Mouse (Mus musculus): ENCODE results near the gene Rnf32.

The Rnf32 gene

GRCm38 (mm10) chr5:29195570-29196263, at the start of gene Rnf32:
Gene Rnf32 (plus strand): TSS chr5:29195992.
- DNase-seq (ENCODE audit: low spot score), result peak; percentile 96

DNA sequence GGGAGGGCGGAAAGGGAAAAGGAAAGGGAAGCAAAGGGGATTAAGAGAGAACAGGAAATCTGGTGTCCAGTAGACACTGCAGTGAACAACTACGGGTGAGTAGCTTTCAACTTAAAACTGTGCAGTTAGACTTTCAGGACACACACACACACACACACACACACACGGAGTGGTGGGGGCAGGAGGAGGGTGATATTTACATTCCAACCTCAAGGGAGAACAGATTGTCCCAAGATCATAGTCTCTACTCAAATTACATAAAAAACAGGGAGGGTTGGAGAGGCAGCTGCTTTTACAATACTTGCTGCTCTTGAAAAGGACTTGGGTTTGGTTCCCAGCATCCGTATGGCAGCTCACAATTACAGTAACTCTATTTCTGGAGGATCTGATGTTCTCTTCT, 45.6 kb upstream of the Rnf32 start:
- DNase-seq (ENCODE audit: low spot score), result no peak

- DNase-seq (ENCODE audit: low spot score), result no peak
Observed at GRCm38 (mm10) chr5:29159849-29160248, 35.9 kb upstream of the Rnf32 start.

GRCm38 (mm10) chr5:29166947-29167346, 28.8 kb upstream of the Rnf32 start:
- DNase-seq (ENCODE audit: low spot score), result no peak

DNA sequence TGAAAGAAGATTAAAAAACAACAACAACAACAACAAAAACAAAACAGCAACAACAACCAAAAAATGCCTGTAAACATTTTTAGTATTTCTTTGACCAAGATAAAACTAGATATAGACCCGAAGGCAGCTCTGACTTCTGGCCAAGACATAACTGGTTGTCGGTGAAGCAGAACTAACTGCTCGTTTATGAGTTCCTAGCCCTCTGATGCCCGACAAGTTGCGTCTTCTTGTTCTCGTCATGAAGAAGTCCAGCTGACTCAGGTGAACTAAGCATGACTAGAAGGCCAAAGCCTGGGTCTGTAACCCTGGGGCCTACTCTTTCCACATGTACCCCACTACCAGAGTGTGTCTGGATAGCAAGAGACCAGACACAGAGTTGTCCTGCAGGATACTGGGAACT, 25.6 kb upstream of the Rnf32 start:
- DNase-seq (ENCODE audit: low spot score), result no peak

DNA sequence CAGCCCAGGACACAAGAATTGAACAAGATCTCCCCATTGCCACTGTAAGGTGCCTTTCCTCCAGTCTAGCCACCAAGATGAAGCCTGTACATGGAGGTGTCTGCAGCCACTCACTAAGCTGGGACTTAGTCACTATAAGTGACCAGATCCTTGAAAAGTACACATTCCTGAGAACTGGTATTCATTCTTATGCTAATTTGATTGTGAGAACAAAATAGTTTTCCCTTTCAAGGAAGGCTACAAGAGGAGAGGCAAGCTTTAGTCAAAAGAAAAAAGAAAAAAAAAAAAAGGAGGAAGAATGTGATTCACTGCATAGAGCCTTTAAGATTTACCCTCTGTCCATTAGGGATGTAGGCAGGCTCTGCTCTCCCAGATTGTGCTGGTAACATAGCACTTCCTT, 24.6 kb upstream of the Rnf32 start:
- DNase-seq (ENCODE audit: low spot score), result no peak

- DNase-seq (ENCODE audit: low spot score), result no peak
Observed at GRCm38 (mm10) chr5:29186798-29187197, 9.0 kb upstream of the Rnf32 start.

DNA sequence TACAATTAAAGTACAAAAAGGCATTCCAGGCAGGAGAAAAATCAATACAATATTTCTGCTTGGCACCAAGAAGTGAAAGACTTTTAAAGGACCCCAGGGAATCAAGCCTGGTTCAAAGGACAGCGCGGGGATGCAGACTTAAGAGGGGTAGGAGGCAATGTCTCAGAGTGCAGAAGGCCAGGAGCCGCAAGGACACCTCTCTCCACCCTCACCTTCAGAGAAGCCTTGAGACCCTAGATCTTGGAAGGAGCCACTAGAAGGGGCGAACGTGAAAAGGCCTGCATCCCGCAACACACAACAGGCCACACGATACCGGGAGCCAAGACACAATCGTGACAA, 592 bp upstream of the Rnf32 start:
- DNase-seq (ENCODE audit: low spot score), result no peak

DNA sequence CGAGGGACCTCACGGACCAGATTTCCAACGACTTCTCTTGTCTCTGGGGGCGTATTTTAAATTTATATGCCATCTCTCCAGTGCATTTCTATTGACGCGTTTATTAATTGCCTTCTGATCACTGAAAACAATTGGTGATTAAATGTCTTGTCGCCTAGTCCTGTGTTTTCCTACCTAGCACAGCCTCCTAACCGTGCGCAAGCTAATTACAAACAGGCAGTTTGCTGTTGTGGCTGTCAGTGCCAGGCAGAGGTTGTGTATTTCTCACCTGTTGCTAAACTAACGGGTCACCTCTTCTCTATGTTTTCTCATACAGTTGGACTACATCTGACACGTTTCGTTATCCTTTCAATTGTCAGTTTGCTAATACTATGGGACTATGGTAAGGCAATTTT, 469 bp downstream of the Rnf32 start:
- no peak for DNase-seq (ENCODE audit: low spot score)

GRCm38 (mm10) chr5:29197187-29197586, 1.4 kb downstream of the Rnf32 start:
- DNase-seq (ENCODE audit: low spot score), result no peak

- no peak for DNase-seq (ENCODE audit: low spot score)
Observed at GRCm38 (mm10) chr5:29198960-29199488, 3.2 kb downstream of the Rnf32 start.

- no peak for DNase-seq (ENCODE audit: low spot score)
Observed at GRCm38 (mm10) chr5:29199868-29200267, 4.1 kb downstream of the Rnf32 start.

DNA sequence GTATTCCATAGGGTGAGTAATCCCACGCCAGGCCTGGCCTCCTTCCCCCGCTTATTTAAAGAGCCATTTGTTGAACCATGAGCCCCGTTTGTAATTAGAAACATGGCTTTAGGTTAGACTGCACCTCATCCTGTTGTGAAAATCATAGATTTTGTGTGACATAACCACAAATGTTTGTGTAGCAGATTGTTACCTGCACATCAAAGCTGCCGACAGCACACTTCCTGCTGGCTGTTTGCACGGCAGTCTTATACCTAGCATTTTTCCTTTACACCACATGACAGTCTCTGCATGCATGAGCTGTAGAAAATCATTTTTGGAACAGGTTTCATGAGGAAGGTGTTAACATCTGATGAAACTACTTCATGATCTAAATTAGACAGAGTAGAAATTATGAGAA, 9.9 kb downstream of the Rnf32 start:
- no peak for DNase-seq (ENCODE audit: low spot score)

GRCm38 (mm10) chr5:29211980-29212555, 16.3 kb downstream of the Rnf32 start:
- DNase-seq (ENCODE audit: low spot score), result no peak

GRCm38 (mm10) chr5:29217997-29218396, 22.2 kb downstream of the Rnf32 start:
- DNase-seq (ENCODE audit: low spot score), result no peak

GRCm38 (mm10) chr5:29224089-29224488, 28.3 kb downstream of the Rnf32 start:
- no peak for DNase-seq (ENCODE audit: low spot score)

- no peak for DNase-seq (ENCODE audit: low spot score)
Observed at GRCm38 (mm10) chr5:29230481-29230880, 34.7 kb downstream of the Rnf32 start.

- DNase-seq (ENCODE audit: low spot score), result no peak
Observed at GRCm38 (mm10) chr5:29238379-29238778, 42.6 kb downstream of the Rnf32 start.

GRCm38 (mm10) chr5:29244769-29245168, 49.0 kb downstream of the Rnf32 start:
- no peak for DNase-seq (ENCODE audit: low spot score)

GRCm38 (mm10) chr5:29250795-29251495, 55.2 kb downstream of the Rnf32 start:
- DNase-seq (ENCODE audit: low spot score), result no peak

- DNase-seq (ENCODE audit: low spot score), result no peak
Observed at GRCm38 (mm10) chr5:29251496-29251873, 55.7 kb downstream of the Rnf32 start.

- no peak for DNase-seq (ENCODE audit: low spot score)
Observed at GRCm38 (mm10) chr5:29253876-29254275, 58.1 kb downstream of the Rnf32 start.

GRCm38 (mm10) chr5:29270879-29271278, 75.1 kb downstream of the Rnf32 start:
- no peak for DNase-seq (ENCODE audit: low spot score)
